ENCODE assay signal across 31 mouse cellular contexts in genomic region chr2:131698008-131698965, GRCm38 (mm10).
A peak's percentile ranks its signal among the peaks of the same experiment; 100 is the strongest.
DNase-seq lines count a peak whose midpoint lies in the region; ATAC-seq and TF ChIP-seq lines count a peak whose summit lies in the region.
"Had no signal": no experiment of that assay in that cellular context is flagged by ENCODE, and none has a peak within 500 bp of the region (broad histone marks: within the 10 kb centered on the region; RNA-seq: fewer than 3 reads in every experiment).

No protein-coding gene starts in this region.

- H3K27me3 ChIP-seq in C2C12 (ENCODE audit: control insufficient read depth, insufficient read depth, insufficient read length), result no peaks in the 10 kb centered on the region
- H3K27me3 ChIP-seq: heart, embryonic 13.5 days; hindbrain, embryonic 15.5 days; neural tube, embryonic 13.5 days had no signal

- H3K79me3 ChIP-seq in C2C12 (ENCODE audit: low read depth), result no peaks in the 10 kb centered on the region

- H3K4me1 ChIP-seq in embryonic fibroblast, embryonic 13.5 days (ENCODE audit: control insufficient read depth, insufficient read depth, low read length), result peaks cover 21% of the 10 kb centered on the region
- H3K4me1 ChIP-seq: hindbrain, embryonic 15.5 days; midbrain, embryonic 10.5 days; neural tube, embryonic 13.5 days had no signal

- H3K79me2 ChIP-seq in C2C12 (ENCODE audit: control insufficient read depth, insufficient read depth), result no peaks in the 10 kb centered on the region

- intact Hi-C loops in left cerebral cortex, adult 2 months (cut with DNase I), result loop anchor here (1.0 kb wide), 1 partner anchor 50 kb away; no protein-coding TSS in a partner anchor

- no peak for TF ChIP-seq POLR2A in embryonic fibroblast, embryonic 13.5 days (IDR thresholded peaks at IDR 0.05; ENCODE audit: low read depth, low read length)

- no peaks in the 10 kb centered on the region for H3K36me3 ChIP-seq in C2C12 (ENCODE audit: control insufficient read depth, insufficient read depth)
- H3K36me3 ChIP-seq: heart, embryonic 13.5 days; hindbrain, embryonic 15.5 days; midbrain, embryonic 10.5 days; neural tube, embryonic 13.5 days had no signal

- H3K4me3 ChIP-seq in left cerebral cortex, adult 2 months, result no peak overlapping the region
- H3K4me3 ChIP-seq in C2C12 (ENCODE audit: insufficient read depth, poor library complexity, severe bottlenecking), result no peak overlapping the region
- H3K4me3 ChIP-seq in embryonic fibroblast, embryonic 13.5 days (ENCODE audit: insufficient read depth, low read length), result no peak overlapping the region
- H3K4me3 ChIP-seq: gastrocnemius, adult 2 months; heart, adult 2 months; heart, embryonic 13.5 days; hindbrain, embryonic 15.5 days; midbrain, embryonic 10.5 days; neural tube, embryonic 13.5 days had no signal

- peak overlapping the region; percentile 78 for H3K27ac ChIP-seq in left cerebral cortex, adult 2 months
- H3K27ac ChIP-seq in embryonic fibroblast, embryonic 13.5 days (ENCODE audit: insufficient read depth, low read length), result peak overlapping the region; percentile 82
- H3K27ac ChIP-seq: gastrocnemius, adult 2 months; heart, adult 2 months; heart, embryonic 13.5 days; hindbrain, embryonic 15.5 days; liver, embryonic 14.5 days; midbrain, embryonic 10.5 days; neural tube, embryonic 13.5 days had no signal

- H3ac ChIP-seq in C2C12 (ENCODE audit: control insufficient read depth, insufficient read length, low read depth), result no peak overlapping the region

- ATAC-seq in frontal cortex, adult (ENCODE audit: low TSS enrichment), result 0 out of 2 replicates have a peak, but pooled peaks have one; percentile 20
- ATAC-seq: activated CD4-positive, CD25-positive, alpha-beta regulatory T cell, adult 4 months; CD4-positive, CD25-positive, alpha-beta regulatory T cell, adult 4 months; forebrain, embryonic 14.5 days; inflammation-experienced regulatory T-cells, adult 6 months had no signal

- DNase-seq in frontal cortex, postnatal 14 days (ENCODE audit: low spot score in 2 of 2), result no peak
- DNase-seq in left cerebral cortex, adult 2 months (ENCODE audit: extremely low spot score in 1 of 2, low spot score in 2 of 2), result no peak
- no peak for DNase-seq in left cerebral cortex, adult 9 months (ENCODE audit: low spot score in 2 of 2)
- no peak for DNase-seq in urinary bladder, postnatal 14 days (ENCODE audit: low spot score)
- DNase-seq: adrenal gland, adult 8-10 months; cerebellum, adult 11-12 months; cerebellum, adult 9-11 months; gastrocnemius, adult 2 months; gastrocnemius, postnatal 36 days; heart, adult 2 months; heart, postnatal 10 days; kidney, adult 11 months; layer of hippocampus, adult 9-11 months; left cerebral cortex, postnatal 4 days; liver; lung, adult 2 months; lung, postnatal 14 days; thymus, adult 2 months; thymus, postnatal 36 days had no signal

- TF ChIP-seq CTCF in left cerebral cortex, adult 2 months (IDR thresholded peaks at IDR 0.05), result no peak
- TF ChIP-seq CTCF in C2C12 (IDR thresholded peaks at IDR 0.05; ENCODE audit: control insufficient read depth, insufficient read depth, insufficient read length), result no peak
- no peak for TF ChIP-seq CTCF in embryonic fibroblast, embryonic 13.5 days (IDR thresholded peaks at IDR 0.05; ENCODE audit: borderline replicate concordance, insufficient read depth, low read length)

TF ChIP-seq in C2C12, 6 proteins besides CTCF, POLR2A, EP300 and RAD21:
- TF ChIP-seq MYOD1 (IDR thresholded peaks at IDR 0.05; ENCODE audit: control insufficient read depth, insufficient read length, low read depth), result peak; percentile 41
- TF ChIP-seq USF1 (IDR thresholded peaks at IDR 0.05; ENCODE audit: low read depth), result no peak
